Mouse (Mus musculus) left cerebral cortex, adult 9 months (tissue): ENCODE data around the gene Hist1h2bf.
"Not testable (repeated sequence)": the region's sequence is repeated elsewhere in the genome, so short reads cannot be mapped to it uniquely, and the experiment has no call there.

Source experiments
- DNase-seq, 2 experiments: peaks; one replicate each; pipeline ENCODE4 v3.0.0; 2022; ENCODE audit warnings: low spot score in 2 of 2

The Hist1h2bf gene

GRCm38 (mm10) chr13:23586940-23587225, 12.9 kb upstream of the Hist1h2bf start:
- no peak for DNase-seq

- DNase-seq = no peak
These were observed 12.3 kb upstream of the Hist1h2bf start for GRCm38 (mm10) chr13:23586099-23586939.

GRCm38 (mm10) chr13:23585442-23586098, 11.6 kb upstream of the Hist1h2bf start:
- DNase-seq = peak; percentile 82 to 84

- DNase-seq = peak in 1 of 2 experiments; percentile 72
These were observed 11.0 kb upstream of the Hist1h2bf start for GRCm38 (mm10) chr13:23585029-23585441.

- DNase-seq = no peak
These were observed 10.3 kb upstream of the Hist1h2bf start for GRCm38 (mm10) chr13:23584331-23584730.

- no peak for DNase-seq
These were observed 9.5 kb upstream of the Hist1h2bf start for GRCm38 (mm10) chr13:23583387-23584068.

- DNase-seq = no peak
These were observed 8.4 kb upstream of the Hist1h2bf start for GRCm38 (mm10) chr13:23582219-23583056.

- DNase-seq = peak; percentile 96 to 99
These were observed 7.6 kb upstream of the Hist1h2bf start, which contains the start of gene Hist1h4d for GRCm38 (mm10) chr13:23581408-23582218. Hist1h4d (plus strand) TSS chr13:23581598.

GRCm38 (mm10) chr13:23577835-23578234, 3.8 kb upstream of the Hist1h2bf start:
- DNase-seq = no peak

- DNase-seq = no peak
These were observed 3.1 kb upstream of the Hist1h2bf start for GRCm38 (mm10) chr13:23576906-23577639.

GRCm38 (mm10) chr13:23576351-23576881, 2.4 kb upstream of the Hist1h2bf start:
- no peak for DNase-seq

GRCm38 (mm10) chr13:23575864-23576313, 1.9 kb upstream of the Hist1h2bf start:
- not testable (repeated sequence) for DNase-seq

GRCm38 (mm10) chr13:23575271-23575851, 1.4 kb upstream of the Hist1h2bf start, which contains the start of gene Hist1h3d:
Hist1h3d (plus strand) TSS chr13:23575763.
- DNase-seq = peak; percentile 69 to 83

- DNase-seq = not testable (repeated sequence)
These were observed 662 bp upstream of the Hist1h2bf start for GRCm38 (mm10) chr13:23574546-23575170.

- DNase-seq = not testable (repeated sequence)
These were observed 730 bp downstream of the Hist1h2bf start for GRCm38 (mm10) chr13:23573034-23573897.

- DNase-seq = no peak
These were observed 1.6 kb downstream of the Hist1h2bf start for GRCm38 (mm10) chr13:23572218-23573033.
